Mouse (Mus musculus) heart, embryonic 10.5 days (tissue): ENCODE measurements around the gene Cox5a. TPM values are rescaled to one million over a fixed set of nuclear protein-coding genes. Genes with fewer than 3 reads are reported as not detected.

ENCODE experiments used
- DNase-seq: peaks from one replicate; pipeline ENCODE4 v3.0.0-alpha.2; 2017; ENCODE audit warnings: low spot score
- H3K27ac ChIP-seq: fragments of 300-500 bp; sonication (generic); 2 replicates; pipeline ENCODE4 v1.5.1; 2016; ENCODE audit warnings: mild to moderate bottlenecking
- H3K27me3 ChIP-seq: fragments of 300-500 bp; sonication (generic); 2 replicates; pipeline ENCODE4 v1.6.1; 2016; ENCODE audit warnings: mild to moderate bottlenecking; ENCODE audit not compliant: poor library complexity, insufficient read depth, severe bottlenecking
- H3K36me3 ChIP-seq: fragments of 300-500 bp; sonication (generic); 2 replicates; pipeline ENCODE4 v1.6.1; 2016; ENCODE audit warnings: mild to moderate bottlenecking, moderate library complexity
- H3K4me1 ChIP-seq: fragments of 300-500 bp; sonication (generic); 2 replicates; pipeline ENCODE4 v1.6.1; 2016; ENCODE audit warnings: mild to moderate bottlenecking
- H3K4me3 ChIP-seq: fragments of 300-500 bp; sonication (generic); 2 replicates; pipeline ENCODE4 v1.5.1; 2016; ENCODE audit warnings: mild to moderate bottlenecking, moderate library complexity
- H3K9me3 ChIP-seq: fragments of 300-500 bp; sonication (generic); 2 replicates; pipeline ENCODE4 v1.6.1; 2016; ENCODE audit warnings: mild to moderate bottlenecking, moderate library complexity
- WGBS: fragments of 180-500 bp; shearing (Covaris S2); methylation state at CpG from one replicate; pipeline ENCODE4 v1.1.7; 2016; 5-methylcytosine and 5-hydroxymethylcytosine counted together
- polyA plus RNA-seq: library from polyadenylated mRNA; unstranded; fragments of >200 nt; fragmentation: Nextera tagmentation; extraction: Ambion mirVana; gene quantifications from 2 replicates; pipeline ENCODE4 v1.2.1, GENCODE M21; 2016

The Cox5a gene
- polyA plus RNA-seq, 1 experiment from 2014 or later, result 911 TPM

- H3K36me3 ChIP-seq, result peaks cover 59% of the 10 kb centered on the region
Measured at GRCm38 (mm10) chr9:57537044-57537727, 16.1 kb downstream of the Cox5a start, which contains the start of gene Fam219b. Gene Fam219b (plus strand): TSS chr9:57537528.

GRCm38 (mm10) chr9:57537728-57538181, 16.7 kb downstream of the Cox5a start:
- peak overlapping the region; percentile 92 for H3K4me3 ChIP-seq
- peak overlapping the region; percentile 95 for H3K27ac ChIP-seq
- 0% methylated on average over 24 of the region's 24 CpGs for WGBS
- DNase-seq, result no peak
- H3K9me3 ChIP-seq, result no peaks in the 10 kb centered on the region
- peaks cover 59% of the 10 kb centered on the region for H3K36me3 ChIP-seq
- peaks cover 13% of the 10 kb centered on the region for H3K4me1 ChIP-seq
- no peaks in the 10 kb centered on the region for H3K27me3 ChIP-seq

More at GRCm38 (mm10) chr9:57537044-57537727, 16.1 kb downstream of the Cox5a start, which contains the start of gene Fam219b:
- H3K27ac ChIP-seq, result peak within 1 kb of the TSS; percentile 95
- 4% methylated on average over 45 of the region's 45 CpGs for WGBS
- H3K4me1 ChIP-seq, result peaks cover 13% of the 10 kb centered on the region
- DNase-seq, result peak; percentile 96
- H3K9me3 ChIP-seq, result no peaks in the 10 kb centered on the region
- peak within 1 kb of the TSS; percentile 92 for H3K4me3 ChIP-seq
- no peaks in the 10 kb centered on the region for H3K27me3 ChIP-seq

GRCm38 (mm10) chr9:57539550-57539949, 18.5 kb downstream of the Cox5a start:
- DNase-seq, result no peak

GRCm38 (mm10) chr9:57541312-57541711, 20.2 kb downstream of the Cox5a start:
- Histone ChIP-seq H3K27me3 (no peaks in the 10 kb centered on the region), H3K36me3 (peaks cover 75% of the 10 kb centered on the region), H3K4me1 (peaks cover 13% of the 10 kb centered on the region), H3K27ac (no peak overlapping the region), H3K4me3 (no peak overlapping the region), H3K9me3 (no peaks in the 10 kb centered on the region)
- DNase-seq, result no peak
- WGBS, result 17% methylated on average over 1 of the region's 1 CpGs

More at GRCm38 (mm10) chr9:57539550-57539949, 18.5 kb downstream of the Cox5a start:
- peaks cover 61% of the 10 kb centered on the region for H3K36me3 ChIP-seq
- H3K9me3 ChIP-seq, result no peaks in the 10 kb centered on the region
- no peak overlapping the region for H3K27ac ChIP-seq
- 89% methylated on average over 2 of the region's 2 CpGs for WGBS
- H3K4me3 ChIP-seq, result no peak overlapping the region
- no peaks in the 10 kb centered on the region for H3K27me3 ChIP-seq
- peaks cover 13% of the 10 kb centered on the region for H3K4me1 ChIP-seq

GRCm38 (mm10) chr9:57543951-57544350, 22.9 kb downstream of the Cox5a start:
- Histone ChIP-seq H3K4me1 (peaks cover 19% of the 10 kb centered on the region), H3K27me3 (no peaks in the 10 kb centered on the region), H3K4me3 (no peak overlapping the region), H3K9me3 (no peaks in the 10 kb centered on the region), H3K27ac (no peak overlapping the region), H3K36me3 (peaks cover 96% of the 10 kb centered on the region)
- no peak for DNase-seq
- 77% methylated on average over 3 of the region's 3 CpGs for WGBS

GRCm38 (mm10) chr9:57547287-57547686, 26.2 kb downstream of the Cox5a start:
- no peak overlapping the region for H3K27ac ChIP-seq
- H3K4me3 ChIP-seq, result no peak overlapping the region
- H3K36me3 ChIP-seq, result peaks cover 84% of the 10 kb centered on the region

GRCm38 (mm10) chr9:57547869-57548268, 26.8 kb downstream of the Cox5a start:
- peaks cover 43% of the 10 kb centered on the region for H3K4me1 ChIP-seq
- no peak for DNase-seq
- H3K27ac ChIP-seq, result no peak overlapping the region
- H3K4me3 ChIP-seq, result no peak overlapping the region
- WGBS, result 84% methylated on average over 11 of the region's 11 CpGs
- no peaks in the 10 kb centered on the region for H3K27me3 ChIP-seq
- peaks cover 78% of the 10 kb centered on the region for H3K36me3 ChIP-seq
- no peaks in the 10 kb centered on the region for H3K9me3 ChIP-seq

More at GRCm38 (mm10) chr9:57547287-57547686, 26.2 kb downstream of the Cox5a start:
- no peak for DNase-seq
- H3K4me1 ChIP-seq, result peaks cover 43% of the 10 kb centered on the region
- H3K27me3 ChIP-seq, result no peaks in the 10 kb centered on the region
- H3K9me3 ChIP-seq, result no peaks in the 10 kb centered on the region
- 57% methylated on average over 5 of the region's 5 CpGs for WGBS

GRCm38 (mm10) chr9:57549186-57549585, 28.1 kb downstream of the Cox5a start:
- no peaks in the 10 kb centered on the region for H3K9me3 ChIP-seq
- WGBS, result 93% methylated on average over 4 of the region's 4 CpGs
- H3K27me3 ChIP-seq, result no peaks in the 10 kb centered on the region
- H3K36me3 ChIP-seq, result peaks cover 65% of the 10 kb centered on the region
- peaks cover 48% of the 10 kb centered on the region for H3K4me1 ChIP-seq
- DNase-seq, result no peak
- no peak overlapping the region for H3K27ac ChIP-seq
- no peak overlapping the region for H3K4me3 ChIP-seq

GRCm38 (mm10) chr9:57550126-57550862, 29.2 kb downstream of the Cox5a start:
- no peaks in the 10 kb centered on the region for H3K9me3 ChIP-seq
- H3K4me1 ChIP-seq, result peaks cover 51% of the 10 kb centered on the region
- WGBS, result 56% methylated on average over 11 of the region's 11 CpGs
- peaks cover 54% of the 10 kb centered on the region for H3K36me3 ChIP-seq
- DNase-seq, result peak; percentile 90
- peak overlapping the region; percentile 76 for H3K27ac ChIP-seq
- H3K4me3 ChIP-seq, result peak overlapping the region; percentile 20
- H3K27me3 ChIP-seq, result no peaks in the 10 kb centered on the region

- peaks cover 35% of the 10 kb centered on the region for H3K36me3 ChIP-seq
- under 1% methylated on average over 28 of the region's 28 CpGs for WGBS
Measured at GRCm38 (mm10) chr9:57552139-57552887, 31.2 kb downstream of the Cox5a start, which contains the start of gene Mpi. Gene Mpi (minus strand): TSS chr9:57552763.

GRCm38 (mm10) chr9:57553119-57553518, 32.0 kb downstream of the Cox5a start:
- H3K9me3 ChIP-seq, result no peaks in the 10 kb centered on the region
- 66% methylated on average over 11 of the region's 11 CpGs for WGBS
- no peaks in the 10 kb centered on the region for H3K27me3 ChIP-seq
- H3K27ac ChIP-seq, result no peak overlapping the region
- peaks cover 44% of the 10 kb centered on the region for H3K4me1 ChIP-seq
- peaks cover 27% of the 10 kb centered on the region for H3K36me3 ChIP-seq
- H3K4me3 ChIP-seq, result no peak overlapping the region
- no peak for DNase-seq

More at GRCm38 (mm10) chr9:57552139-57552887, 31.2 kb downstream of the Cox5a start, which contains the start of gene Mpi:
- DNase-seq, result peak; percentile 86
- H3K4me3 ChIP-seq, result peak within 1 kb of the TSS; percentile 81
- H3K4me1 ChIP-seq, result peaks cover 51% of the 10 kb centered on the region
- no peaks in the 10 kb centered on the region for H3K9me3 ChIP-seq
- H3K27me3 ChIP-seq, result no peaks in the 10 kb centered on the region
- H3K27ac ChIP-seq, result peak within 1 kb of the TSS; percentile 86

- WGBS, result 52% methylated on average over 3 of the region's 3 CpGs
- Histone ChIP-seq H3K4me1 (peaks cover 28% of the 10 kb centered on the region), H3K9me3 (no peaks in the 10 kb centered on the region), H3K36me3 (peaks cover 10% of the 10 kb centered on the region), H3K4me3 (no peak overlapping the region), H3K27me3 (no peaks in the 10 kb centered on the region), H3K27ac (no peak overlapping the region)
- no peak for DNase-seq
Measured at GRCm38 (mm10) chr9:57554753-57555152, 33.7 kb downstream of the Cox5a start.
